Mouse (Mus musculus) lung, adult 2 months (tissue): ENCODE data around the gene Washc2. TPM values are rescaled to one million over a fixed set of nuclear protein-coding genes. Genes with fewer than 3 reads are reported as not detected.
A peak's percentile ranks its signal among the peaks of the same experiment; 100 is the strongest.

Experiments used
- DNase-seq: peaks from one replicate; pipeline ENCODE4 v3.0.0; 2022
- H3K4me1 ChIP-seq: fragments of 200-500 bp; 2 replicates; pipeline ENCODE4 v1.6.1; 2011; ENCODE audit warnings: low read length; ENCODE audit not compliant: control insufficient read depth, insufficient read depth
- H3K4me3 ChIP-seq: fragments of 200-500 bp; replicated peaks from 2 replicates; pipeline ENCODE3; 2011; ENCODE audit warnings: low read depth, mild to moderate bottlenecking, control low read depth, low read length; ENCODE audit errors: extremely low read depth
- CTCF ChIP-seq: fragments of 200-500 bp; IDR thresholded peaks from 2 replicates; pipeline ENCODE4 v1.5.1; 2011; ENCODE audit warnings: mild to moderate bottlenecking, low read length, control low read depth; ENCODE audit not compliant: insufficient read depth
- POLR2A ChIP-seq: fragments of 200-500 bp; IDR thresholded peaks from 2 replicates; pipeline ENCODE4 v1.6.1; 2011; ENCODE audit warnings: low read depth, mild to moderate bottlenecking, control low read depth, low read length, borderline replicate concordance; ENCODE audit errors: extremely low read depth
- WGBS: fragments of 180-500 bp; shearing (Covaris S2); methylation state at CpG from one replicate; pipeline ENCODE4 v1.1.7; 2018; 5-methylcytosine and 5-hydroxymethylcytosine counted together
- polyA plus RNA-seq: library from polyadenylated mRNA; depleted of rRNA; stranded (reverse); fragments of >200 nt; gene quantifications from 2 replicates; pipeline ENCODE4 v1.2.3, GENCODE M21; 2012

Washc2 gene
- polyA plus RNA-seq, 1 experiment: 51.9 TPM

GRCm38 (mm10) chr6:116262824-116263223, 55.0 kb downstream of the Washc2 start:
- WGBS: 94% methylated on average over 1 of the region's 1 CpGs
- Histone ChIP-seq H3K4me1 (peaks cover 3% of the 10 kb centered on the region; the same call in 1 of the 2 replicates), H3K4me3 (no peak overlapping the region)
- no peak for DNase-seq
- TF ChIP-seq CTCF: no peak
- TF ChIP-seq POLR2A: no peak

- DNase-seq: peak; percentile 92
- WGBS: under 1% methylated on average over 57 of the region's 67 CpGs
- TF ChIP-seq POLR2A (peak; percentile 30; the same call in 1 of the 2 replicates), CTCF (no peak)
- Histone ChIP-seq H3K4me3 (peak within 1 kb of the TSS; percentile 75), H3K4me1 (peaks cover 3% of the 10 kb centered on the region; the same call in 1 of the 2 replicates)
These were observed 56.3 kb downstream of the Washc2 start, which contains the start of gene Zfand4 for GRCm38 (mm10) chr6:116264018-116264651. TSS of gene Zfand4 (plus strand) at chr6:116264222.

GRCm38 (mm10) chr6:116264836-116265235, 57.0 kb downstream of the Washc2 start:
- DNase-seq: no peak
- TF ChIP-seq POLR2A: no peak
- Histone ChIP-seq H3K4me1 (peaks cover 3% of the 10 kb centered on the region; the same call in 1 of the 2 replicates), H3K4me3 (no peak overlapping the region)
- WGBS: 84% methylated on average over 11 of the region's 11 CpGs

DNA sequence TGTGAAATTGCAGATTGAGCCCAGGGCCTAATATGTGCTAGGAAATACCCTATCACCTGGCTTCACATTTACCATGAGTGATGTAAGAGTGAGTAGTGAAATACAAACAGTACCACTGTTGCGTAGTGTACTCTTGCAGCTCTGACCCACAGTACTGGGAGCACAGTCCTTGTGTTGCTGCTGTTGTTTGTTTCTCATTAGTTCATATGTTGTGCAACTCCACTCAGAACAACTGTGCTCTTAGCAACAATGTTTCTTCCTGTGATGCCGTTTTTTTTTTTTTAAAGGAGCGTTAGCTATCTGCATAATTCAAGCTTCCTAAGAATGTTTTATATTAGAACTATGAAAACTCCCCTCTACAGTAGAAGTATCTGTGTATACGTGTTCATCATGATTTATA, 57.8 kb downstream of the Washc2 start:
- Histone ChIP-seq H3K4me1 (peaks cover 3% of the 10 kb centered on the region; the same call in 1 of the 2 replicates), H3K4me3 (no peak overlapping the region)
- TF ChIP-seq POLR2A (no peak), CTCF (no peak)
- no peak for DNase-seq
- 58% methylated on average over 4 of the region's 4 CpGs for WGBS

DNA sequence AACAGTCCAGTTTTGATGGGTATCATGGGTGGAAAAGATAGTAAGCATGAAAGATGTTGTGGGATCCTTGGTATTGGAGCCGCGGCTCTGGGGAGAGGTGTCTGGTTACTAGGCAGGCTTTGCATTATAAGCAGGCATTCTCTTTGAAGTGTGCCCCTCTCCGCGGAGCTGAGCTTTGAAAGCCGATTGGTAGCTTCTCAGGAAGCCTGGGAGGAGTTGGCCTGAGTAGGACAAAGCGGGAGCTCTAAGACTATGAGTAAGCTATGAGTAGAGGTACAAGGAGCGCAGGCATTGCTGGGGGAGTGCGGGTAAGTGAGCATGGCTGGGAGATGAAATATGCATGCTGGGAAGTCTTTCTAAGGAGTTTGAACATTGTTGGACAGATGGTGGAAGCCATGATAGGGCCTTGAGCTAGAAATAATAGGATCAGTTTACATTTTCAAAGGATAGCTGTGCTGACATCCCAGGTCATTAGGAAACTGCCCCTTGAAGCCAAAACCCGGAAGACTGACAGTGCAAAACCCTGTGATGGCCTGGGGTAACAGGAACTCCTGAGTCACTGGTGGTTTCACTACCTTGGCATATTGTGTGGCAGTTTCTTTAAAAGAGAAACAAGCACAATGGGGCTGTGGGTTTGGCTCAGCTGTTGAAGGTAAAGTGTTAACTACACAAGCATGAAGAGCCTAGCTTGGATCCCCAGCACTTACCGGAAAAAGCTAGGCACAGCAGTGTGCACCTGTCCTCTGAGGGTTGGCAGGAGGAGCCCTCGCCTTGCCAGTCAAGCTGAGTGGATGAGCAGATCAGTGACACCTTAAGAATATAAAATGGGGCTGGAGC, 58.7 kb downstream of the Washc2 start:
- Histone ChIP-seq H3K4me1 (peaks cover 3% of the 10 kb centered on the region; the same call in 1 of the 2 replicates), H3K4me3 (no peak overlapping the region)
- DNase-seq: no peak
- 41% methylated on average over 11 of the region's 11 CpGs for WGBS
- TF ChIP-seq POLR2A: no peak
- no peak for TF ChIP-seq CTCF

DNA sequence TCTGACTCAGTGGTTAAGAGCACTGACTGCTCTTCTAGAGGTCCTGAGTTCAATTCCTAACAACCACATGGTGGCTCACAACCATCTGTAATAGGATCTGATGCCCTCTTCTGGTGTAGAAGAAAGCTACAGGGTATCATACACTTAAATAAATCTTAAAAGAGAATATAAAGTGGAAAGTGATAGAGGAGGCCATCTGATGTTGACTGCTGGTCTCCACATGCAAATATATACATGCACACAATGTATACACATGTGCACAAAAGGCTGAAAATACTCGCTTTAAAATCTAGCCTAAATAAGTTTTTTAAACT, 59.2 kb downstream of the Washc2 start:
- WGBS: 90% methylated on average over 1 of the region's 1 CpGs
- Histone ChIP-seq H3K4me3 (no peak overlapping the region), H3K4me1 (peaks cover 3% of the 10 kb centered on the region; the same call in 1 of the 2 replicates)
- no peak for DNase-seq
- no peak for TF ChIP-seq CTCF
- TF ChIP-seq POLR2A: no peak

DNA sequence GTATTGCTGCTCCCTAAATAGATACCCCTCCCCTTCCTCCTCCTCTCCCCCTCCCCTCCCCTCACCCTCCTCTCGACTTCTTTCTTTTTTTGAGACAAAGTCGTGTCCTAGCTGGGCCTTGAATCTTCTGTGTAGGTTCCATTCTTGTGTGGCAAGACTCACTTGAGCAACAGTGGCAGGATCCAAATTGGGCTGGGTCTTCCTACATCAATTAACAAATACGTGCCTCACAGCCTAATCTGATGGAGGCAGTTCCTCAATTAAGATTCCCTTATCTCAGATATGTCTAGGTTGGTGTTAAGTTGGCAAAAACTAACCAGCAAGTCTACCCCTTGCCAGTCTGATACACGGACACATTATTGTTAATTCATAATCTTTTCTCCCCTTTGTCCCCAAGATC, 67.9 kb downstream of the Washc2 start:
- TF ChIP-seq POLR2A: no peak
- TF ChIP-seq CTCF: no peak
- 71% methylated on average over 4 of the region's 4 CpGs for WGBS
- Histone ChIP-seq H3K4me3 (no peak overlapping the region), H3K4me1 (no peaks in the 10 kb centered on the region)
- DNase-seq: no peak

DNA sequence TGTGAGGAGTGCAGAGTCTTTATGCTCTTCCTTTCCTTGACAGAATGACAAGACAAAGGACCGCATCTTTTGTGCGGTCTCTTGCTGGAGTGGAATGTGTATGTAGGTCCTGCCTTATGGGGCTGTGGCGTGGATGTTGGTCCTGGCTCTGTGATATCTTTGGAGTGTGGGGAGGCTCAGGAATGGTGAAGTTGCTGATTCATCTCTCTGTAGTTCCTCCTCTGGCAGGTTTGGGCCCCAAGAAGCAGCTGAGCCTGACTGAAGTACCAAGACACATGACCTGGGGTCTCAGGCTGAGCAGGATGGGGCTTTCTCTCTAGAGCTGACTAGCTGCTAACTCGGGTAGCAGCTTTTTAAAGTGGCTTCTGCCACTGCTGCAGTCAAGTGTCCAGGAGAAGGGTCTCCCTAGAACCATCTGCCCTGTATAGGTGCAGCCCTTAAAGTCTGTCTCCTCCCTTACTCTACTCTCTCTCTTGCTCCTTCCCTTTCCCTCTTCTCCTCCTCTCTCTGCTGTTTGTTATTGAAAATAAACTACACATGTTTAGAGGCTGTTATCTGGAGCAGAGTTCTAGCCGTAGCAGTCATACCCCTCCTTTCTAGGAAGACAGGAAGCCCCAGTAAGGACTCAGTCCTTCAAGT, 71.0 kb downstream of the Washc2 start:
- H3K4me3 ChIP-seq: no peak overlapping the region
- 68% methylated on average over 5 of the region's 5 CpGs for WGBS
- TF ChIP-seq POLR2A (no peak), CTCF (no peak)
- no peaks in the 10 kb centered on the region for H3K4me1 ChIP-seq
- DNase-seq: no peak

DNA sequence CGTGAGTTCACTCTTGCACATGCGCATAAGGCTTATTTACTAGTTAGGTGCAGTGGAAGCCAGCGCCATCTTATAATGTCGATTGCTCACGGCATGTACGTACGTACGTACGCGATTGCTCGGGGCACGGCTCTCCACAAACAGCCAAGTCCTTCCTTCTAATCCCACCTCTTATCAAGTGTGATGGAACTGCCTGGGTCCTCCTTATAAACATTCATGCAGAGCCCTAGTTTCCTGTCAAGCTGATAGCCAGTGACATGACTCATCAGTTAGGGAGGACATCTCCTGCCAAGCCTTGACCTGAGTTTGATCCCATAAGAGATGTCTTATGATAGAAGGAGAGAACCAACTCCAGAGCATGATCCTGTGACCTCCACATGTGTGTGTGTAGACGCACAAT, 73.2 kb downstream of the Washc2 start:
- WGBS: 90% methylated on average over 13 of the region's 13 CpGs
- TF ChIP-seq POLR2A (no peak), CTCF (no peak)
- Histone ChIP-seq H3K4me1 (no peaks in the 10 kb centered on the region), H3K4me3 (no peak overlapping the region)
- DNase-seq: no peak
